Mouse (Mus musculus): ENCODE measurements around the gene Pde7b. TPM values are rescaled to one million over a fixed set of nuclear protein-coding genes. Genes with fewer than 3 reads are reported as not detected.
A peak's percentile ranks its signal among the peaks of the same experiment; 100 is the strongest.

Pde7b gene
- polyA plus RNA-seq, 1 experiment from 2014 or later = 3.6 TPM

GRCm38 (mm10) chr10:20486461-20487253 is 238.2 kb downstream of the Pde7b start:
- peak overlapping the region; percentile 64 for H3K27ac ChIP-seq (ENCODE audit: low read length)
- H3K4me2 ChIP-seq (ENCODE audit: low read depth, low read length) = peak overlapping the region; percentile 4; the same call in 1 of the 2 replicates
- no peak overlapping the region for H3K9ac ChIP-seq (ENCODE audit: low read length)
- H3K9me3 ChIP-seq (ENCODE audit: control insufficient read depth, low read length) = no peaks in the 10 kb centered on the region
- H3K27me3 ChIP-seq (ENCODE audit: control insufficient read depth, insufficient read depth, low read depth, low read length) = no peaks in the 10 kb centered on the region
- peak; percentile 98 for ATAC-seq (ENCODE audit: low read depth)
- H3K36me3 ChIP-seq (ENCODE audit: control insufficient read depth, insufficient read depth, low read length) = no peaks in the 10 kb centered on the region
- H3K4me1 ChIP-seq (replicated peaks; ENCODE audit: control insufficient read depth, insufficient read depth, low read length) = peaks cover 21% of the 10 kb centered on the region
- 33% methylated on average over 19 of the region's 19 CpGs for WGBS
- no peak overlapping the region for H3K4me3 ChIP-seq (ENCODE audit: low read length)

- 58% methylated on average over 3 of the region's 3 CpGs for WGBS
- H3K4me3 ChIP-seq (ENCODE audit: low read length) = no peak overlapping the region
- H3K4me2 ChIP-seq (ENCODE audit: low read depth, low read length) = no peak overlapping the region
- ATAC-seq (ENCODE audit: low read depth) = no peak
- no peaks in the 10 kb centered on the region for H3K9me3 ChIP-seq (ENCODE audit: control insufficient read depth, low read length)
- no peaks in the 10 kb centered on the region for H3K27me3 ChIP-seq (ENCODE audit: control insufficient read depth, insufficient read depth, low read depth, low read length)
- peak overlapping the region; percentile 64 for H3K27ac ChIP-seq (ENCODE audit: low read length)
- peaks cover 21% of the 10 kb centered on the region for H3K4me1 ChIP-seq (replicated peaks; ENCODE audit: control insufficient read depth, insufficient read depth, low read length)
- no peaks in the 10 kb centered on the region for H3K36me3 ChIP-seq (ENCODE audit: control insufficient read depth, insufficient read depth, low read length)
- H3K9ac ChIP-seq (ENCODE audit: low read length) = no peak overlapping the region
These were observed 239.1 kb downstream of the Pde7b start for GRCm38 (mm10) chr10:20485816-20486215.

GRCm38 (mm10) chr10:20479481-20479880 is 245.4 kb downstream of the Pde7b start:
- no peak overlapping the region for H3K27ac ChIP-seq (ENCODE audit: low read length)
- no peaks in the 10 kb centered on the region for H3K9me3 ChIP-seq (ENCODE audit: control insufficient read depth, low read length)
- H3K9ac ChIP-seq (ENCODE audit: low read length) = no peak overlapping the region
- no peaks in the 10 kb centered on the region for H3K27me3 ChIP-seq (ENCODE audit: control insufficient read depth, insufficient read depth, low read depth, low read length)
- peaks cover 6% of the 10 kb centered on the region; the same call in 1 of the 2 replicates for H3K4me1 ChIP-seq (replicated peaks; ENCODE audit: control insufficient read depth, insufficient read depth, low read length)
- 0 out of 2 replicates have a peak, but pooled peaks have one; percentile 31 for ATAC-seq (ENCODE audit: low read depth)
- H3K4me3 ChIP-seq (ENCODE audit: low read length) = no peak overlapping the region
- 30% methylated on average over 8 of the region's 8 CpGs for WGBS
- H3K36me3 ChIP-seq (ENCODE audit: control insufficient read depth, insufficient read depth, low read length) = no peaks in the 10 kb centered on the region
- no peak overlapping the region for H3K4me2 ChIP-seq (ENCODE audit: low read depth, low read length)

GRCm38 (mm10) chr10:20478456-20478855 is 246.4 kb downstream of the Pde7b start:
- Histone ChIP-seq H3K4me1 (replicated peaks; ENCODE audit: control insufficient read depth, insufficient read depth, low read length) (peaks cover 12% of the 10 kb centered on the region; the same call in 1 of the 2 replicates), H3K9ac (ENCODE audit: low read length) (no peak overlapping the region), H3K27ac (ENCODE audit: low read length) (no peak overlapping the region), H3K27me3 (ENCODE audit: control insufficient read depth, insufficient read depth, low read depth, low read length) (no peaks in the 10 kb centered on the region), H3K9me3 (ENCODE audit: control insufficient read depth, low read length) (no peaks in the 10 kb centered on the region), H3K4me2 (ENCODE audit: low read depth, low read length) (no peak overlapping the region), H3K4me3 (ENCODE audit: low read length) (no peak overlapping the region), H3K36me3 (ENCODE audit: control insufficient read depth, insufficient read depth, low read length) (no peaks in the 10 kb centered on the region)
- peak; percentile 37; the same call in 1 of the 2 replicates for ATAC-seq (ENCODE audit: low read depth)
- 55% methylated on average over 8 of the region's 8 CpGs for WGBS

- 75% methylated on average over 7 of the region's 7 CpGs for WGBS
- Histone ChIP-seq H3K9ac (ENCODE audit: low read length) (0 out of 2 replicates have a peak overlapping the region, but pooled peaks have one; percentile 20), H3K27me3 (ENCODE audit: control insufficient read depth, insufficient read depth, low read depth, low read length) (no peaks in the 10 kb centered on the region), H3K27ac (ENCODE audit: low read length) (no peak overlapping the region), H3K36me3 (ENCODE audit: control insufficient read depth, insufficient read depth, low read length) (no peaks in the 10 kb centered on the region), H3K9me3 (ENCODE audit: control insufficient read depth, low read length) (no peaks in the 10 kb centered on the region), H3K4me2 (ENCODE audit: low read depth, low read length) (no peak overlapping the region), H3K4me1 (replicated peaks; ENCODE audit: control insufficient read depth, insufficient read depth, low read length) (peaks cover 12% of the 10 kb centered on the region; the same call in 1 of the 2 replicates), H3K4me3 (ENCODE audit: low read length) (no peak overlapping the region)
- no peak for ATAC-seq (ENCODE audit: low read depth)
These were observed 250.0 kb downstream of the Pde7b start for GRCm38 (mm10) chr10:20474831-20475230.

- ATAC-seq (ENCODE audit: low read depth) = no peak
- H3K36me3 ChIP-seq (ENCODE audit: control insufficient read depth, insufficient read depth, low read length) = no peaks in the 10 kb centered on the region
- H3K4me1 ChIP-seq (replicated peaks; ENCODE audit: control insufficient read depth, insufficient read depth, low read length) = peaks cover 9% of the 10 kb centered on the region; the same call in 1 of the 2 replicates
- H3K9ac ChIP-seq (ENCODE audit: low read length) = no peak overlapping the region
- 59% methylated on average over 9 of the region's 9 CpGs for WGBS
- H3K27me3 ChIP-seq (ENCODE audit: control insufficient read depth, insufficient read depth, low read depth, low read length) = no peaks in the 10 kb centered on the region
- no peak overlapping the region for H3K4me3 ChIP-seq (ENCODE audit: low read length)
- no peak overlapping the region for H3K27ac ChIP-seq (ENCODE audit: low read length)
- no peaks in the 10 kb centered on the region for H3K9me3 ChIP-seq (ENCODE audit: control insufficient read depth, low read length)
- no peak overlapping the region for H3K4me2 ChIP-seq (ENCODE audit: low read depth, low read length)
These were observed 250.8 kb downstream of the Pde7b start for GRCm38 (mm10) chr10:20474036-20474435.

GRCm38 (mm10) chr10:20473505-20473904 is 251.4 kb downstream of the Pde7b start:
- peaks cover 6% of the 10 kb centered on the region; the same call in 1 of the 2 replicates for H3K4me1 ChIP-seq (replicated peaks; ENCODE audit: control insufficient read depth, insufficient read depth, low read length)
- no peaks in the 10 kb centered on the region for H3K36me3 ChIP-seq (ENCODE audit: control insufficient read depth, insufficient read depth, low read length)
- no peak overlapping the region for H3K4me2 ChIP-seq (ENCODE audit: low read depth, low read length)
- H3K27ac ChIP-seq (ENCODE audit: low read length) = no peak overlapping the region
- H3K9me3 ChIP-seq (ENCODE audit: control insufficient read depth, low read length) = no peaks in the 10 kb centered on the region
- H3K27me3 ChIP-seq (ENCODE audit: control insufficient read depth, insufficient read depth, low read depth, low read length) = no peaks in the 10 kb centered on the region
- H3K4me3 ChIP-seq (ENCODE audit: low read length) = no peak overlapping the region
- no peak for ATAC-seq (ENCODE audit: low read depth)
- WGBS = 85% methylated on average over 5 of the region's 5 CpGs
- H3K9ac ChIP-seq (ENCODE audit: low read length) = no peak overlapping the region

GRCm38 (mm10) chr10:20472007-20472406 is 252.9 kb downstream of the Pde7b start:
- H3K4me3 ChIP-seq (ENCODE audit: low read length) = peak overlapping the region; percentile 35

GRCm38 (mm10) chr10:20464631-20465030 is 260.2 kb downstream of the Pde7b start:
- no peaks in the 10 kb centered on the region for H3K27me3 ChIP-seq (ENCODE audit: control insufficient read depth, insufficient read depth, low read depth, low read length)
- H3K36me3 ChIP-seq (ENCODE audit: control insufficient read depth, insufficient read depth, low read length) = no peaks in the 10 kb centered on the region
- no peak for ATAC-seq (ENCODE audit: low read depth)
- no peak overlapping the region for H3K4me2 ChIP-seq (ENCODE audit: low read depth, low read length)
- H3K4me3 ChIP-seq (ENCODE audit: low read length) = no peak overlapping the region
- H3K4me1 ChIP-seq (replicated peaks; ENCODE audit: control insufficient read depth, insufficient read depth, low read length) = no peaks in the 10 kb centered on the region
- H3K9me3 ChIP-seq (ENCODE audit: control insufficient read depth, low read length) = no peaks in the 10 kb centered on the region
- H3K27ac ChIP-seq (ENCODE audit: low read length) = no peak overlapping the region
- WGBS = 71% methylated on average over 3 of the region's 3 CpGs
- H3K9ac ChIP-seq (ENCODE audit: low read length) = no peak overlapping the region

More at GRCm38 (mm10) chr10:20472007-20472406, 252.9 kb downstream of the Pde7b start:
- ATAC-seq (ENCODE audit: low read depth) = no peak
- WGBS = 51% methylated on average over 8 of the region's 8 CpGs
- Histone ChIP-seq H3K4me1 (replicated peaks; ENCODE audit: control insufficient read depth, insufficient read depth, low read length) (0 out of 2 replicates have a peak, but pooled peaks cover 6% of the 10 kb centered on the region), H3K27ac (ENCODE audit: low read length) (no peak overlapping the region), H3K4me2 (ENCODE audit: low read depth, low read length) (peak overlapping the region; percentile 38), H3K9me3 (ENCODE audit: control insufficient read depth, low read length) (no peaks in the 10 kb centered on the region), H3K9ac (ENCODE audit: low read length) (0 out of 2 replicates have a peak overlapping the region, but pooled peaks have one; percentile 14), H3K27me3 (ENCODE audit: control insufficient read depth, insufficient read depth, low read depth, low read length) (no peaks in the 10 kb centered on the region), H3K36me3 (ENCODE audit: control insufficient read depth, insufficient read depth, low read length) (no peaks in the 10 kb centered on the region)

Measured in lung, embryonic 16.5 days (tissue).